Mouse (Mus musculus): ENCODE data around the gene Pla2g12b. TPM values are rescaled to one million over a fixed set of nuclear protein-coding genes. Genes with fewer than 3 reads are reported as not detected.
A peak's percentile ranks its signal among the peaks of the same experiment; 100 is the strongest.

Pla2g12b gene
- polyA plus RNA-seq (2016; fragmentation: Nextera tagmentation; extraction: Ambion mirVana), result 0.30 and 1.4 TPM in 2 replicates

DNA sequence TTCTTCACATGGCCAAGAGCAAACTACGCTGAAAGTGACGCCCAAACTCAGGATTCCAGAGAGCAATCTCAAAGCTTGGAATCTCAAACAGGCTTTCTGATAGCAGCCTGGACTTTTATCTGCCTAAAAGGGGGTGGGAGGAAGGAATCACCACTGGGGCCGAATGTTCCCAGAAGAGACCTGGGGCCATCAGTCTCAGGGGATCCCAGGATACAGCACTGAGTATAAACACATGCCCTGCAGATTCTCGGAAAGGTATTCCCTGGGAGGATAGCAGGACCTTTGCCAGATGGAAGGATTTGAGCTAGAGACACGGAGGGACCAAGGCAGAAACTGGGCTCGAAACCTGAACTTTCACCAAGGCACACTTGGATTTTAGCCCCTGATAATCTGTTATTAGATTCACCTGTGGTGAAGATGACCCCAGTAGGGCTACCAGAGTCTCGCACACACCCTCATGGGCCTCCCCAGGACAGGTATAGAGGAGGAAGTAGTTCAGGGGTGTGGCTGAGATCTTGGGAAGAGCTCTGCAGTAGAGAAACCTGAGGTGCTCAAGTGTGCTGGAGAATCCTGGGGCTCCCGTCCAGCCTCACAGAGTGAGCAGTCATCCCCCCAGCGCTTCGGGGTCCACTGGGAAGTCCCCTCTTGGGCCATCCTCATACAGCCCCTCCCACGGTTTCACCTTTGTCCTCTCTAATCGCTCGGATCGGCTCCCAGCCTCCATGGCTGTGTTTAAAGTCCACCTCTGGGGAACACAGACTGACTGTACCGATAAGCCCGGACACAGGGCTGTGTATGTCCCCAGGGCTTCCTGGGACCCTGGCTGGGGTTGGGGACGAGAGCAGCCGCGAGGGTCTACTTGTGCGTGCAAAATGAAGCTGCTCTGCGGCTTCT is at the start of gene Pla2g12b:
Gene Pla2g12b (plus strand): TSS at position 762 of the 894 bp plus-strand sequence.
- Histone ChIP-seq H3K36me3 (no peaks in the 10 kb centered on the region), H3K9ac (0 out of 2 replicates have a peak within 1 kb of the TSS, but pooled peaks have one; percentile 27), H3K27ac (ENCODE audit: poor library complexity, severe bottlenecking) (0 out of 2 replicates have a peak within 1 kb of the TSS, but pooled peaks have one; percentile 25), H3K4me2 (peak within 1 kb of the TSS; percentile 45), H3K27me3 (replicated peaks) (no peaks in the 10 kb centered on the region), H3K9me3 (replicated peaks) (no peaks in the 10 kb centered on the region), H3K4me1 (replicated peaks) (peaks cover 20% of the 10 kb centered on the region), H3K4me3 (0 out of 2 replicates have a peak within 1 kb of the TSS, but pooled peaks have one; percentile 3)
- ATAC-seq (ENCODE audit: insufficient number of reproducible peaks, low FRiP score), result peak; percentile 11; the same call in 1 of the 2 replicates
- 39% methylated on average over 21 of the region's 21 CpGs for WGBS

DNA sequence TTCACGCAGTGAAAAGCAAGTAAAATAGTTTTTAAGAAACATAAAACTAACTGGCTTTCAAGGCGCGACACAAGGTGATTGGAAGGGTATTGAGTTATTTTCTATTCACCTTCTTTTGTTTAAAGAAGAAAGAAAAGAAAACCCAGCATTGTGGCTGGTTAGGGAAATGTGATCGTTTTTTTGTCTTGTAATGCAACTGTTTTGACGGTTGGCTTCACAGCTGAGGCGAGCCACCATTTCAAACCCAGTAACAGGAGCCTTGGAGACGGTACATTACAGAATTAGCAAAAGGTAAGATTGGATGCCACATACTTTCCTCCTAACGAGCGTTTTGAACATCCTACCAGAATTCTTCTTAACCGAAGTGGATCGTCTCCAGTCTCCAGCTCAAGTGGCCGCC is 49.3 kb upstream of the Pla2g12b start:
- H3K4me1 ChIP-seq (replicated peaks), result no peaks in the 10 kb centered on the region
- H3K9ac ChIP-seq, result no peak overlapping the region
- H3K9me3 ChIP-seq (replicated peaks), result 0 out of 2 replicates have a peak, but pooled peaks cover 4% of the 10 kb centered on the region
- no peak overlapping the region for H3K4me2 ChIP-seq
- no peak overlapping the region for H3K27ac ChIP-seq (ENCODE audit: poor library complexity, severe bottlenecking)
- no peaks in the 10 kb centered on the region for H3K27me3 ChIP-seq (replicated peaks)
- H3K36me3 ChIP-seq, result peaks cover 66% of the 10 kb centered on the region
- no peak overlapping the region for H3K4me3 ChIP-seq
- ATAC-seq (ENCODE audit: insufficient number of reproducible peaks, low FRiP score), result no peak
- WGBS, result 89% methylated on average over 12 of the region's 12 CpGs

DNA sequence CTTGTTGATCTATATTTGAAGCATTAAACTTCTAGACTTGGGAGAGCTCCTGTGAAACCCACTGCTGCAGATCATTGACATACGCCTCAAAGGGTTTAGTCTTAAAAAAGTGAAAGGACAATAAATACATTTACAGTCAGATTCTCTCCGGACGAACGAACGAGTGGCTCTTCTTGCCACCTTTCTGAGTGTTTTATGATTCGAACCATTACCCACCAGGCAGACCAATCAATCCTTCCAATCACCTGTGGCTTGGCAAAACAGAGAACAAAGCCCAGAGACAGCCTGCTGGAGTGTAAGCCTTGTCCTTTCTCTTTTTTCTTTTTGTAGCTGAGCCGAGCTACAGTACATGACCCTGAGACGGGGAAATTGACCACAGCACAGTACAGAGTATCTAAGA is 48.4 kb upstream of the Pla2g12b start:
- Histone ChIP-seq H3K9ac (no peak overlapping the region), H3K27ac (ENCODE audit: poor library complexity, severe bottlenecking) (no peak overlapping the region), H3K27me3 (replicated peaks) (no peaks in the 10 kb centered on the region), H3K4me3 (no peak overlapping the region), H3K36me3 (peaks cover 63% of the 10 kb centered on the region), H3K4me2 (no peak overlapping the region), H3K9me3 (replicated peaks) (0 out of 2 replicates have a peak, but pooled peaks cover 4% of the 10 kb centered on the region), H3K4me1 (replicated peaks) (no peaks in the 10 kb centered on the region)
- WGBS, result 87% methylated on average over 8 of the region's 8 CpGs
- no peak for ATAC-seq (ENCODE audit: insufficient number of reproducible peaks, low FRiP score)

DNA sequence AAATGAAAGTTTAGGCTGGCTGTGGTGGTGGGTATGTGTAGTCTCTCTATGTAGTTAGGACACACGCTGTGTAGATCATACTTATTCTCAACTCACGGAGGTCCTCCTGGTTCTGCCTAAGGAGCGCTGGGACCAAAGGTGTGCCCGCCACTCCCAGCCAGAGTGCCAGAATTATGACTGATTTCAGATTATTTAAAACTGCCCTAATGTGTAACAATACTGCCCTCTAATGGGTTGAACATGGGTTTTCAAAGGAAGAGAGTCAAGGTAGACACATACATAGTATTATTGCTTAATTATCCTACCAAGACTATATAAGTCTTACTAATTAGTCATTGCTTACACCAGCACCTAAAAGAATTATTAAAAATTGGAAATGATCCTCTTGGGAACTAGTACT is 44.7 kb upstream of the Pla2g12b start:
- Histone ChIP-seq H3K4me2 (no peak overlapping the region), H3K27me3 (replicated peaks) (no peaks in the 10 kb centered on the region), H3K9me3 (replicated peaks) (no peaks in the 10 kb centered on the region), H3K4me3 (no peak overlapping the region), H3K9ac (no peak overlapping the region), H3K36me3 (peaks cover 68% of the 10 kb centered on the region), H3K27ac (ENCODE audit: poor library complexity, severe bottlenecking) (no peak overlapping the region), H3K4me1 (replicated peaks) (no peaks in the 10 kb centered on the region)
- no peak for ATAC-seq (ENCODE audit: insufficient number of reproducible peaks, low FRiP score)
- WGBS, result 86% methylated on average over 4 of the region's 4 CpGs

DNA sequence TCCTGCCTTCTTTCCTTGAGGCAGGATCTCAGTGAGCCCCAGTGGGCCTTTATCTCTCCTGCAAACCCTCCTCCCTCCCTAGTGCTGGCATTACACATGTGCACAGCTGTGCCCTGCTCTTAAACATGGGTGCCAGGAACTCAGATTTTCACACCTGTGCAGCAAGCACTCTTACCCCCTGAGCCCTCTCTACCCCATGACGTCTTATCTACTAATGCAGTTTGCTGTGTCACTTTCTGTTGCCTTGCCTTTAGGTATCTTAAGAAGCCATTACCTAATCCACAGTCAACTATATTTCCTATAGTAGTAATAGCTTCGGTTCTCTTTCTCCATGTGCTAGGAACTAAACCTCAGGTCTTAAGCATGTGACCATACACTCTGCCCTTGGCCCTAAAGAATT is 40.3 kb upstream of the Pla2g12b start:
- no peak overlapping the region for H3K9ac ChIP-seq
- no peak overlapping the region for H3K4me2 ChIP-seq
- H3K36me3 ChIP-seq, result peaks cover 78% of the 10 kb centered on the region
- H3K4me1 ChIP-seq (replicated peaks), result no peaks in the 10 kb centered on the region
- H3K4me3 ChIP-seq, result no peak overlapping the region
- WGBS, result 71% methylated on average over 2 of the region's 2 CpGs
- no peak for ATAC-seq (ENCODE audit: insufficient number of reproducible peaks, low FRiP score)
- no peaks in the 10 kb centered on the region for H3K9me3 ChIP-seq (replicated peaks)
- H3K27me3 ChIP-seq (replicated peaks), result no peaks in the 10 kb centered on the region
- H3K27ac ChIP-seq (ENCODE audit: poor library complexity, severe bottlenecking), result no peak overlapping the region

DNA sequence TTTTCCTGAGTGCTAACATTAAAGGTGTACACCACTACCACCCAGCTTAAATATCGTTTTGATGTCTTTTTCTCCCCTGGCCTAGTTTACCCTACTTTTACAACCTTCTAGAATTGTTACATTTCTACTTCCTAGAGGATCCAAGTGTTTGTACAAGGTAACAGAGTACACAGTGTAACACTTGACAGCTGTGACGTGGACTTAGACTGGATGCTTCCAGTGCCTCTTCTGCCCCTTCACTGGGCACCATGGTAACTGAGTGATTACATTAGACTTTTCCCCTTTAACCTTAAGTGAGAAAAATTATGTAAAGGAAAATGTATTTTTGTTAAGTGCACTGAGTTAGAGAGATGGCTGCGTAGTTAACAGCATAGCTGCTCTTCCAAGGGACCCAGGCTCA is 38.9 kb upstream of the Pla2g12b start:
- no peaks in the 10 kb centered on the region for H3K4me1 ChIP-seq (replicated peaks)
- no peak overlapping the region for H3K27ac ChIP-seq (ENCODE audit: poor library complexity, severe bottlenecking)
- no peak overlapping the region for H3K4me3 ChIP-seq
- no peaks in the 10 kb centered on the region for H3K9me3 ChIP-seq (replicated peaks)
- WGBS, result 84% methylated on average over 3 of the region's 3 CpGs
- no peak overlapping the region for H3K4me2 ChIP-seq
- H3K36me3 ChIP-seq, result peaks cover 86% of the 10 kb centered on the region
- H3K9ac ChIP-seq, result no peak overlapping the region
- no peak for ATAC-seq (ENCODE audit: insufficient number of reproducible peaks, low FRiP score)
- H3K27me3 ChIP-seq (replicated peaks), result no peaks in the 10 kb centered on the region

DNA sequence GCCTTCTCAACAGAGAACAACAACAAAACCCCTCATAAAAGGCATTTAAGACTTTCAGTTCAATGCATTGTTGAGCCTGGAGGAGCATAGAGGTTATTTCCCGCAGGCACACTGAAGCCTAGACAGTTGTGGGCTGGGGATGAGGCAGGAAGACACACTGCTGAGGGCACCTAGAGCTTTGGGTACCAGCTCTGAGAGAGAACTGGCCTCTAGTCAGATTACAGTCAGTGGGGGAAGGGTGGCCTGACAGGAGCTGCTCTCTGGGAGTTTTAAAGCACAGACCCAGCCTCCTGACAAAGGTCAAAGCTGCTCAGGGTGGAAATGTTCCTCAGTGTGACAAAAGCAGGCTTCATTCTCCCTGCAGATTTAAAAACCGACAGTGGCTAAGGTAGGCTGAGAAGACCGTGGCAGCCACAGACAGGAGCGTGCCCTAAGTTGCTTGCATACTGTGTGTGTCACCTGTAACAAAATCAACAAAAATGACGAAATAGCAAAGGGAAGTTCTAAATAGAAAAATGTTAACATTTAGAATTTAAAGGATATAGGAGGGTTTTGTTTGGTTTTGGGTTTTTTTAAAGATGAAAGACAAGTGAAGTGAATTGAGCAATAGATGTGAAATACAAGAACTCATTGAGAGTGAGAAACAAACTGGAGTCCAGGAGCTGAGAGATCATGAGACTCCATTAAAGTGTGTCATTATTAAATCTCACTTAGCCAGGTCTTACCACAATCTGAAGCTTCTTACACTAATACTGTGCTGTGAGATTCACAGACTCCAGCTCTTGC is 37.5 kb upstream of the Pla2g12b start:
- 81% methylated on average over 5 of the region's 5 CpGs for WGBS
- H3K27me3 ChIP-seq (replicated peaks), result no peaks in the 10 kb centered on the region
- H3K4me2 ChIP-seq, result no peak overlapping the region
- H3K4me1 ChIP-seq (replicated peaks), result no peaks in the 10 kb centered on the region
- no peak for ATAC-seq (ENCODE audit: insufficient number of reproducible peaks, low FRiP score)
- H3K4me3 ChIP-seq, result no peak overlapping the region
- no peaks in the 10 kb centered on the region for H3K9me3 ChIP-seq (replicated peaks)
- H3K9ac ChIP-seq, result no peak overlapping the region
- peaks cover 91% of the 10 kb centered on the region for H3K36me3 ChIP-seq
- no peak overlapping the region for H3K27ac ChIP-seq (ENCODE audit: poor library complexity, severe bottlenecking)

DNA sequence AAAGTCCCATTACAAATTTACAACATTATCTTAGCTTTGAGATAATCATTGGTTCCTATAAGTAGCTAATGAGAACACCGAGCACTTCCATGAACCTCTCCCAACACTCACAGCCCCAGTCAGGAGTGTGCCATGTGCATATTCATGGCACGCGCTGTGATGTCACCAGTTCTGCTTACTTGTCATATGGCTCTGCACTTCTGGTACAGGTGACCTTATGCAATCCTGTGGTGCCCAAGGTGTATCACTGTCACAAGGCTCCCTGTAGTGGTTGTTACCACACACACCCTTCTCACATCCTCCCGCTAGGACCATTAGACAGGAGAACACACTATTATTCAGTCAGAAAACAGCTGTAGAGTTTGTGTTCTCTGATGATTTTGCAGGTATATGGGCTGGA is 36.7 kb upstream of the Pla2g12b start:
- Histone ChIP-seq H3K4me3 (no peak overlapping the region), H3K36me3 (peaks cover 91% of the 10 kb centered on the region), H3K9me3 (replicated peaks) (no peaks in the 10 kb centered on the region), H3K4me1 (replicated peaks) (no peaks in the 10 kb centered on the region), H3K27ac (ENCODE audit: poor library complexity, severe bottlenecking) (no peak overlapping the region), H3K9ac (no peak overlapping the region), H3K4me2 (no peak overlapping the region), H3K27me3 (replicated peaks) (no peaks in the 10 kb centered on the region)
- no peak for ATAC-seq (ENCODE audit: insufficient number of reproducible peaks, low FRiP score)
- 94% methylated on average over 4 of the region's 4 CpGs for WGBS

DNA sequence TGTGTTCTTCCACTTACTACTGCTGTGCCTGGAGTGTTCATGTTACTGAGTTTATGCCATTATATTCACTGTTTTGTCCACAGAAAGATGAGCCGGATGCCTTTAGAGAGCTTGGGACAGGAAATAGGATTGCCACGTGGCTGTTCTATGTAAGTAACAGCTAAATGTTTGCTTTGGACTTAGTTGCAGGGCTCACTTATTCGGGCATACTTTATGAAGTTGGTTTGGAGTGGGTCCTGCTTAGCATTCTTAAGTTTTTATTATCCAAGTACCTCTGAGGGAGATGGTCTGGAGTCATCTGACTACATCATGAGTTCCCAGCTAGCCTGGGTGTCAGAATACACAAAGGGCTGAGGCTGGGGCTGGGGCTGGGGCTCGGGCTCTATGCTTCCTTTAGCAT is 36.3 kb upstream of the Pla2g12b start:
- 82% methylated on average over 4 of the region's 4 CpGs for WGBS
- Histone ChIP-seq H3K9me3 (replicated peaks) (no peaks in the 10 kb centered on the region), H3K27ac (ENCODE audit: poor library complexity, severe bottlenecking) (no peak overlapping the region), H3K9ac (no peak overlapping the region), H3K4me2 (no peak overlapping the region), H3K4me1 (replicated peaks) (no peaks in the 10 kb centered on the region), H3K4me3 (no peak overlapping the region), H3K27me3 (replicated peaks) (no peaks in the 10 kb centered on the region), H3K36me3 (peaks cover 90% of the 10 kb centered on the region)
- no peak for ATAC-seq (ENCODE audit: insufficient number of reproducible peaks, low FRiP score)

DNA sequence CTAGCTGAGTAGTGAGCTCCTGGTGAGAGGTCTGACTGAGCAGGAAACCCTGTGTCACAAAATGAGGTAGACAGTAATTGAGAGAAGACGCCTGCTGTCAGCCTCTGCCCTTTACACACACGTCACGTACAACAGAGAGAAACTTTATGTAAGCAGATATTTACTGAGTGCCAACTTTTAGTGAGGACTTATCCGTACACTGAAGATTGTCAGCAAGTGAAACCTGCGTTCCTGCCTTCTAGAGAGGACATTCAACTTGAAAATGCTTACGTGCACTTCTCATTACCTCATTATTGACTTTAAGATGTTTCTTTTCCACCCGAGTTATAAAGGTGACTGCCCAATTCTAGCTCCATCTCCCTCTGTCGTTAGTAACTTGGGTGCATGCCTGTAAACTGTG is 34.7 kb upstream of the Pla2g12b start:
- Histone ChIP-seq H3K36me3 (peaks cover 89% of the 10 kb centered on the region), H3K9me3 (replicated peaks) (no peaks in the 10 kb centered on the region), H3K27me3 (replicated peaks) (no peaks in the 10 kb centered on the region), H3K4me3 (no peak overlapping the region), H3K27ac (ENCODE audit: poor library complexity, severe bottlenecking) (no peak overlapping the region), H3K4me1 (replicated peaks) (no peaks in the 10 kb centered on the region), H3K4me2 (no peak overlapping the region), H3K9ac (no peak overlapping the region)
- 90% methylated on average over 8 of the region's 8 CpGs for WGBS
- ATAC-seq (ENCODE audit: insufficient number of reproducible peaks, low FRiP score), result no peak

DNA sequence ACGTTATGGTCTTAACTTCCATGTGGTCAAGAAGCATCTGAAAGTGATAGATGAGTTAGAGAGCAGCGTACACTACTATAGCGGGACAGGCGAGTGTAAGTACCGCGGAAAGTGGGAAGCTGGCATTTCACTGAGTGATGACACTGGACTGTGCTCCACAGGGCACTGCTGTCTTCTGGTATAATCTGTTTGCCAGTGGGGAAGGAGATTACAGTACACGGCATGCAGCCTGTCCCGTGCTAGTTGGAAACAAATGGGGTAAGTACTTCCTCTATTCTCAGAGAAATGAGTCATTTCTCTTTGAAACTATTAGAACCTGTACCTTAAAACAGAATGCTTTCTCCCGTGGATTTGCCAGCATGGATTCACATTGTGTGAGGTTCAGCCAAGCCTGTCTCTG is 34.0 kb upstream of the Pla2g12b start:
- no peak overlapping the region for H3K4me3 ChIP-seq
- WGBS, result 87% methylated on average over 9 of the region's 9 CpGs

More for the DNA sequence above, 34.0 kb upstream of the Pla2g12b start:
- Histone ChIP-seq H3K4me2 (no peak overlapping the region), H3K9me3 (replicated peaks) (no peaks in the 10 kb centered on the region), H3K36me3 (peaks cover 87% of the 10 kb centered on the region), H3K27me3 (replicated peaks) (no peaks in the 10 kb centered on the region), H3K9ac (no peak overlapping the region), H3K27ac (ENCODE audit: poor library complexity, severe bottlenecking) (no peak overlapping the region), H3K4me1 (replicated peaks) (no peaks in the 10 kb centered on the region)
- ATAC-seq (ENCODE audit: insufficient number of reproducible peaks, low FRiP score), result no peak
